Mouse (Mus musculus) common myeloid progenitor, adult 5-6 weeks (primary cell): ENCODE results near the gene Atp4b. TPM values are rescaled to one million over a fixed set of nuclear protein-coding genes. Genes with fewer than 3 reads are reported as not detected.

Experiments
- ATAC-seq: replicated peaks from 2 replicates; pipeline ENCODE4 v1.8.0; 2016; ENCODE audit warnings: low read depth, mild to moderate bottlenecking, moderate TSS enrichment, inconsistent platforms; ENCODE audit not compliant: poor library complexity, severe bottlenecking
- total RNA-seq: library from RNA; stranded (forward); fragments of 200-1000, 187-1606 nt; gene quantifications from 2 replicates; pipeline ENCODE4 v1.2.3, GENCODE M21; 2017

Atp4b gene
- not detected in 2 replicates for total RNA-seq

DNA sequence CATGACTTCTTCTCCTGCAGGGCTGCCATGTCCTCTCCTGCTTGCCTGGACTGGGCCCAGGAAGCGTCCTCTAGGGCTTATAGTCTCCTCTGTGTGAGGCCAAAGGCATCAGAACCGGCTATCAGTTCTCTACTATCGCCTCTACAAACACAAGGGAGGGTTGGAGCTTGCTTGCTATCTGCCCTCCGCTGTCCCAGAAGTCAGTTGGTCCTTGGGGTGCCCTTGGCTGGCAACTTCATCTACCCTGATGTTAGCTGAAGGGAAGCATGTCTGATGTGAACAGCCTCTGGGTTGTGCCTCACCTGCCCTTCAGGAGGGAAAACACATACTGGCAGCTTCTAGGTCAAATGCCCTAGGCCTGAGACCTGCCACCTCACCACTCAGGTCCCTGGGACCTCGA lies at the start of gene Atp4b:
Gene Atp4b, minus strand, starts transcription at position 101 of the 400 bp plus-strand sequence.
- no peak for ATAC-seq

DNA sequence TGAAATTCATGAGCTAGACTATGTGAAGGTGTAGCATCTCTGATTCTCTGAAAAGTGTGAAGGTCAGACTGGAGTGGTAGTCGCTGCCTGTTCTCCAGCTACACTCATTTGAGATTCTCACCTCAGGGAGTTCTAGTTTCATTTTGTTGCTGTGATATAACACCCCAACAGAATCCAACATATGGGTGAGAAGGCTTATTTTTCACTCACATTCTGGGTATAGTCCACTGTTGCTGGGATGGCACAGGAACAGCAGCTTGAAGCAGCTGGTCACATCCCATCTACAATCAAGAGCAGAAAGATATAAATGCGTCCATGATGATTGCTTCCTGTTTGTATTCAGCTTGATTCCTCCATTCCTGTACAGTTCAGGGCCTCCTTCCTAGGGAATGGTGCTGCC lies 45.5 kb upstream of the Atp4b start:
- ATAC-seq: no peak

DNA sequence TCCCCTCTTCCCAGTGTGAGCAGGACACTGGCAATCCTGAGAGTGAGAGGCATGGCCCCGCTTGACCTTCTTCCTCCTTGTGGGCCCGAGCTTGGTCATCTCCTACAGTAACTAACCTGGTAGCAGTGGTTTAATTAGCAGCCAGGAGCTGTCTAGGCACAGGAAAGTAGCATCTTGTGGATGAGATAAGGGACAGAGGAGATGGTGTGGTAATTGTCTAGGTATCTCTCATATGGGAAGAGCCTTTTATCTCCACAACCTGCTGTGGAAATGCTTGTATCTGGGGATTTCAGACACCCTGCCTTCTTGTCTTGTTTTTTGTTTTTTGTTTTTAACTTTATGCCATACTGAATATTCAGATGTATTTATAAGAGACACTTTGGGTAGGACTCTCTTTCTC lies 40.9 kb upstream of the Atp4b start:
- no peak for ATAC-seq

DNA sequence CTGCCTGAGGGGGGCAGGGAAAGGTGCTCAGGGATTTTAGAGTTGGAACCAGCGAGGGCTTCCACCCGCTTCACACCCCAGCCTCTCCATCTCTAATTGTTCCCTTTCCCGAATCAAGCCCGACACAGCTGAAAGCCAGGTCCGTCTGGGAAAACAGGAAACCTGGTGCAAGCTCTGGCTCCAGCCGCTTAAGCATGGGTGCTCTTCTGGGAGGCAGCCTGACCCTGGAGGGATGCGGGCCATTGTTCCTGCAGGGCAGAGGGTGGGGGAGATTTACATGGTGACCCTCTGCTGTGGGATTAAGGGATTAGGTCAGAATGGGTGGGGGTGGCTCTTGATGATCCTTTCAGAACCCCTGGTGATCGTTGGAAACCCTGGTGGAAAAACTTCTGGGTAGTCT lies 39.4 kb upstream of the Atp4b start:
- ATAC-seq: no peak

DNA sequence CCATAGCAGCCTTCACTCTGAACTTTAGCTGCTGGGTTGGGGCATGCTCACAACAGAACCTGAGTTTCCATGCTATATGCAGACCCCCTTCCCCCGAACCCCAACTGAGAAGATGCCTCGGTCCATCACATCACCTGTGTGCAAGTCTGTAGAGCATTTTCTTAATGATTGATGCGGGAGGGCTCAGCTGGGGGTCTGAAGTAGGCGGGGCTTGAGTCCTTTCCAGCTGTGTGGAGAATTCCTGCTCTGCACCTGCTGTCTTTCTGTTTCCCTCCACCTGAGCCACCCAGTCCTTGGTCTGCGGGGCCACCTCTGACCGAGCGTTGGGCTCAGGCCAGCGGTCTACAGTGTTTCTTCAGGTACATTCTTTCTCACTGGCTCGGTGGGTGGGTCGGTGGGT lies 38.3 kb upstream of the Atp4b start, which contains the start of gene Tmem255b:
Gene Tmem255b, plus strand, starts transcription at position 301 of the 400 bp plus-strand sequence.
- ATAC-seq: no peak

DNA sequence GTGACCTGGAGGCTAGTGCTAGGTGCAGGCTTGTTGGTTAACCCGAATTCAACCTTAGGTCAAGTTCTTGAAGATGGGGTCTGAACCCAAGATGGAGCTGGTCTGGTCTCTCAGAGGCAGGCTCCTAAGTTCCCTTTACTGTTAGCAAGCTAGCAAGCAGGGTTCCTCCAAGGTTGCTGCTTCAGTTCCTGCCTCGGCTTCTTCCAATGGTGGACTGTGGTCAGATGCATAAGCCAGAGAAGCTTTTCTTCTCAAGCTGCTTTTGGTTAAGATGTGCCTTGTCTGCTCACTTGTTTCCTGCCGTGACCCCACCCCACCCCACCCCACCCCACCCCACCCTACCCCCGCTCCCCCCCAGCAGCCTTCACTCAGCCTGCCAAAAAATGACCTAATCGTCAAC lies 36.5 kb upstream of the Atp4b start:
- peak; percentile 50 for ATAC-seq

DNA sequence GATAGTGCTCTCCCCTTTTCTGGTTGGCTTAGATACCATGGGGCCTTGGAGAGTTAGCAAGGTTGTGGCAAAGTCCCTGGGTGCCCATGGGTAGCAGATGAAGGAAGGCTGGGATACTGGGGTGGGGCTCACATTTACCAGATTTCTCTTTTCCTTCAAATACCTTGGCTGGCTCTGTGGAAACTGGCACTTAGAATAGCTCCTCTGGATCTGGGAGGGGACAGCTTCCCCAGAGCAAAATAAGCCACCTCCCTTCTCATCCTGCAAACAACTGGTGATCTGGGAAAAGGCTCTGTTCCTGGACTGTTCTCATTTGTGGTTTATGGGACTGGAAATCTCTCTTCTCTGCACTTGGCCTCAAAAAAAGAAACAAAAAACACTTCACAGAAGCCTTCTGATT lies 34.2 kb upstream of the Atp4b start:
- ATAC-seq: no peak

DNA sequence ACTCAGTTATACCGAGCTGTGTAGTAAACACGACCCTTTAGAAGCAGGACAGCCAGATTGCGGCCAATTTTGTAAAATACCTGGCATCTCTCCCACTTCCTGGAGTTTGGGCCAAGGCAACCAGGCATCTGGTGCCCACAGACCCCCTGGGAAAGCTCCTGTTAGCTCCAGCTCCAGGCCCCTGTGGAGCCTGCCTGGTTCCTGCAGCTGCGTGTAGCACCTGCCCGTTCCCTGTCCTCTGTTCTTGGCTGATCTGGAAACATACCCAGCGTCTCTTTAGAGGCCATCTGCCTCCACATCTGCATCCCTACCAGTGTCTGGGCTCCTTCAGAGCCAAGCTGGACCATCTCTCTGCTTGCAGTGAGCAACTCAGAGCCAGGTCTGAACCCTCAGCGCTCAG lies 33.8 kb upstream of the Atp4b start:
- no peak for ATAC-seq

DNA sequence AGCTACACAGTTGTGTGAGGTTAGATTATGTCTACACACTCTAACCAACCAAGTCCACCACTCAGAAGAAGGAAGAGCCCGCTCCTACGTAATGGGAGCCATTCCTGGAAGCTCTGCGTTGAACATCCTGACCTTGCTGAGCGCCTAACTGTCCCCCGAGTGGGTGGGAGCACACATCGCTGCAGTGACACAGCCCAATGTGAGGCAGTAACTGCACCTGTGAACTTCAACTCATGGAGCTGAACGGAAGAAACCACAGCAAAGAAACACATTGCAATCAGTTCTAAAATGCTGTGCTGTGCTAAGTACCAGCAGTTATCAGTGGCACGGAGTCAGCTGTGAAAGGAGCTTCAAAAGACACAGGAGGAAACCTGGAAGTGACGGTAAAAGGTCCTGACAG lies 31.5 kb upstream of the Atp4b start:
- 0 out of 2 replicates have a peak, but pooled peaks have one; percentile 4 for ATAC-seq

DNA sequence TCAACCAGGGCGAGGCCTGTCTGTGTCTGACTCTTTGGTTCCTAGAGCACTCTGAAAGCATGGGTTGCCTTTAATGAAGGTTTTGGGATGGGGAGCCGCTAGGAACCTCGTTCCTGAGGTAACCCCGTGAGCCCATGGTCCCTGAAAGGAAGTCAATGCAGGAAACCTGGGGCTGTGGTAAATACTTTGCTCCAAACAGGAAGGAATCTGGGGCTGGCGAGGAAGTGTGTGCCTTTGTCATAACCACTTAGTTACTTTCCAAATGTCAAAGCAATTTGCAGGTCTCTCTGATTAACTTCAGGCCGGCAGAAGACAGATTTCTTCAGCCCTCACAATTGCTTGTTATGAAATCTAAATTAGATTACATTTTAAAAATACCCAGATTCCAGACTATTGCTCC lies 30.7 kb upstream of the Atp4b start:
- ATAC-seq: no peak

DNA sequence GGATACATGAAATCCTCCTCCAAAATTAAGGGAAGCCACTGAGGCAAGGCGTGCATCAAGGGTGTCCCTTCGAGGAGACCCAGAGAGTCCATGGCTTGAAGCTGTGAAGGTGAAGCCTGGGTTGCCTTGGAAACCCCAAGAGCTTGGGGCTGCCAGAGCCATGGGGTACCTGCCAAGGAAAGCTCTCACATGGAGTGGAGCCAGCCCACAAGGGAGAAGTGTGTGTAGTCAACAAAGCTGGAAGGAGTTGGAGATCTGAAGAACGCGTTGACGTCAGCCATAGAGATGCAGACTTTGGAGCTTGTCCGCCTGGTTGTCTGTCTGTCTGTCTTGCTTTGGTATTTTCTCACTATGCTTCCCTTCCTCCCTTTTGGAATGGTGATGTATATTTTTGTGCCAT lies 24.3 kb upstream of the Atp4b start:
- no peak for ATAC-seq

DNA sequence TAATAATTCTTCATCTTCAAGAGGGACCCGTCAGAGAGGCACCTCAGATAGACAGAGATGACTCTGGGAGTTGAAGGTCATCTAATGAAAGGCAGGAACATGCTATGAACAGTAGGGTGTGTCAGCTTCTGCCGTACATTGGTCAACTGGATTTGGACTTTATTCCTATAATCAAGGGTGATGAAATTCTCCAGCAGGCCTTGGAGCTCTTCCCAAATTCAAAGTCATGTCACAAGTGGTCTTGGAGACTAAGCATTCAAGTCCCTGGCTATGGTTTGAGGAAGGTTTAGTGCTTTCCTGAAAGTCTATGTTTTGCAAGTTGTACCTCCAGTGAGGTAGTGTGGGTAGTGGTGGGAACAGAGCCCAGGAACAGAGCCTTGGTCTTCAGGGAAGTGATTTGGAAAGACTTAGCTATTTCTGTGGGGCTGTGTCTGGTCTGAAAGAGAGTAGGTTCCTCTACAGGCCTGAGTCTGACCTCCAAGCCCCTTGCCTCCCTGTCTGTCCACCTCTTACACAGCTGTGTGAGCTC lies 22.6 kb upstream of the Atp4b start:
- no peak for ATAC-seq

DNA sequence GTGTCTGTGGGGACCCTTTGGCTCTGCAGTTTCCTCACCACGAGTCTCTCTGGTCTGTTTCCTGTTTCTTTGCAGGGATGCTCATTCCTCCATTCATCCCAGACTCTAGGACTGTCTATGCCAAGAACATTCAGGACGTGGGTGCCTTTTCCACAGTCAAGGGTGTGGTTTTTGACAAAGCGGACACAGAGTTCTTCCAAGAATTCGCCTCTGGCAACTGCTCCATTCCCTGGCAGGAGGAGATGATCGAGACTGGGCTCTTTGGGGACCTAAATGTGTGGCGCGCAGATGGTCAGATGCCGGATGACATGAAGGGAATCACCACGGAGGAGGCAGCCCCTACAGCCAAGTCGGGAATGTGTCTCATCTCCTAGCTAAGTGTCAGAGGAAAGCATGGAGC lies 19.3 kb upstream of the Atp4b start:
- no peak for ATAC-seq

DNA sequence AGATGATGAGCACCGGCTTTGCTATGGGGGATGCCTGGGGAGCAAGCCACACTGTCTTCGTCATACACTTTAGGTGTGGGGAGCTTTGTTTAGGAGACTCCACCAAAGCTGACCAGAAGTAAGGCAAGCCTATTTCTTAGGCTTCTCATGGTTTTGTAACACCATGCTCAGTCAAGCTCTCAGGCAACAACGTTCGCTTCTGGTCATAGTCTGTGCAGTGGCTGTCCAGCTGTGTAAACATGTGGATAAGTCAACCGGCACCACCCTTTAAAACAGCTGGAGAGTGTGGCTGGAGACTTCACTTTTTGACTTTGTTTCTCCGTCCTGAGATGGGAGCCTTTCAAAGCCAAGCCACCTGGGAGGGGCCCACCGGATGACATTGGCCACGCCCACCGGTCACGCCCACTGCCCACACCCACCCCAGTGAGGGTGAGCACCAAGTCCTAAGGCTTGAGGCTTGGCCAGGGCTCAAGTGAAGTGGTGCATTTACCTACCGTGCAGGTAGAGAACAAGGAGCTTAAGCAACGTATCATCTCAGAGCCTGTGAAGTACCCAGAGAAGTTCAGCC lies 17.3 kb upstream of the Atp4b start:
- ATAC-seq: no peak

DNA sequence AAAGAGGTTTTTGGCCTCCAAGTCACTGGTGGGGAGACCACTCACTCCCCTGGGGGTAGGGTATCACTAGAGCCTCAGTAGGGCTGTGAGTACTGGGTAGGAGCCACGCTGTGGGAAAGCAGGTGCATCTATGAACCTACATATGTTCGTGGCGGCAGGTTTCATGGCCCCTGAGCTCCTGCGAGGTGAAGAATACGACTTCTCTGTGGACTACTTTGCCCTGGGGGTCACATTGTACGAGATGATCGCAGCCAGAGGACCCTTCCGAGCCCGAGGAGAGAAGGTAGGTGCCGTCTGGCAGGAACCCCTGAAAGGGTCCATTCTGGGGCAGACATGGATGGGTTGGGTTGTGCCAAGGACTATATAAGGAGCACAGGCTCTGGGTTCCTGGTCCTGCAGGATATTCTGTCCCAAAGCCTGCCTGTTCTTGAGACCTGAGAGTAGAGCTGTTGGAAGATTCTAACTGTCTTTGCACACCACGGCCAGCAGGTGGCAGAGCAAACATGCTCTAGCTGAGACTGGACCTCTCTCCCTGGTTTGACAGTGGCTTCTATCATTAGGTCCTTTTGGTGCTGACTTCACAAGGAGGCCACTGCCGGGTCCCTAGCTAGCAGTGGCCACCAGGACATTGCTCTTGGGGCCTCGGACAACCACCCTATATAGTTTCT lies 16.4 kb upstream of the Atp4b start:
- ATAC-seq: peak; percentile 80

DNA sequence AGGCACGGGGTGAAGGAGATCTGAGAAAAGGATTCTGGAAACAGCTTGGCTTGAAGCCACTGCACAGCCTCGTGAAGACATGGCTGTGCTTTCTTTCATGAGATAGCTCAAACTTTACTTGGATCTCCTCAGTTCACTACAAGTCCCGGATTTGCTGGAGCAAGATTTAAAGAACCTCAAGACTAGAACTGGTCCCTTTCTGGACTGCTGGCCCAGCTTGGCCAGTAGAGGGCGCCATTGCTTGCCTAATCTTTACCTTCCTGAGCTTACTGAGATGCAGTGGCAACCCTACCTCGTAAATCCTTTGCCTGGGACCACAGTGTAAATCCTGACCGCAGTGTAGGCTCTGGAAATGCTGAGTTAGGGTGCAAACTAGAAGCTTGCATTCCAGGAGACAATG lies 15.0 kb upstream of the Atp4b start:
- ATAC-seq: peak; percentile 68

DNA sequence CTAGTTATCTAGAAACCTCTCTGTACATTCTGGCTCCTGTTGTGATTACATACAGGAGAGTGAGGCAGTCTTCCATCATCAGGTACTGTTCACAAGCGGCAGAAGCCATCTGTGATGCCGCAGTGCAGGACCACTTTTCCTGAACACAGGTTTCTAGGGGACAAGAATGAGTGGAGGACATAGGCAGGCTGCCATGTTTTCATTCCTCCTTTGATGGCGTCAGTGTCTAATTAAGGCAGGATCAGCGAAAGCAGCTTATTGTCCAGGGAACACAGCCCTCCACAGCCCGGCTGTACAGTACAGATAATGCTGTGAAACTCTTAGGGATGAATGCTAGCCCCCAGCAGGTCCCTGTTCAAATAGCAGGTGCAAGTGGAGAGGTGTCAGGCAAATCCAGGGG lies 9.4 kb upstream of the Atp4b start:
- ATAC-seq: no peak

DNA sequence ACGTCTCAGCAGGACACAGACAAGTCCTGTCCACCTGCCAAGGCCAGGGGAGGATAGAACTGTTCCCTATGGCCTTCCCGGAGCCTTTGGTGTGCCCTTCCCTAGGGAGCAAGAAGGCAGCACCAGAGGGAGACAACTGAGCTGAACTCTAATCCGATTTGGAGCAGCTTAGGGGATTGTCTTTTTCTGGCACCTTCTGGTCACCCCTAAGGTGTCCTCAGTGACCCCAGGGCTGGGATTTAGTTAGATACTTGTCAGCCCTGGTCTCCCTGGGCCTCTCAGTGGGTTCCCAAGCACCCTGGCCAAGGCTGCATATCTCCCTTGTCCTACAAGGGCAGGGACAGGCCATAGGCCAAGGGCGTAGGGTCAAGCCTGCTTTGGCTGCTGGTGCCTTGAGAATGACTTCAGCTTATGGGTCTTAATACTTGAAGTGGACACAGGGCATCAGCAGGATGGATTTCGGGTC lies 8.1 kb upstream of the Atp4b start, which contains the start of gene Grk1:
Gene Grk1, plus strand, starts transcription at position 416 of the 466 bp plus-strand sequence.
- ATAC-seq: no peak

DNA sequence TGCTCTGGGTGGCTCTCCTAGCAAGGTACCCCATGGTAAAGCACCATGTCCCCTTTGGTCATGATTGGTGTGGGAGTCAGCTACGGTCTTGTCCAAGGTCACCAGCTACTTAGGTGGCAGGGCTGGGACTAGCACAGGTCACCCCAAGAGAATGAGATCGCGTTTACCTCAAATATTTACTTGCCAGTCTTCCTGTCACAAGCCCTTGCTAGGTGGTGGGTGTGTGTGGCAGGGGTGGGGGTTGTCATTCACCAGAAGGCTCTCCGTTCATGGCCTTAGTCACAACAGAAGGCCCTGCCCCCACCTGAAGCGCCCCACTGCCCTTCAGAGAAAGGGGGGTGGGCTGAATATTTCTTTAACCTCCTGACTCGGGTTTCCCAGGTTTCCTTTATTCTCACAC lies 6.9 kb upstream of the Atp4b start:
- no peak for ATAC-seq

DNA sequence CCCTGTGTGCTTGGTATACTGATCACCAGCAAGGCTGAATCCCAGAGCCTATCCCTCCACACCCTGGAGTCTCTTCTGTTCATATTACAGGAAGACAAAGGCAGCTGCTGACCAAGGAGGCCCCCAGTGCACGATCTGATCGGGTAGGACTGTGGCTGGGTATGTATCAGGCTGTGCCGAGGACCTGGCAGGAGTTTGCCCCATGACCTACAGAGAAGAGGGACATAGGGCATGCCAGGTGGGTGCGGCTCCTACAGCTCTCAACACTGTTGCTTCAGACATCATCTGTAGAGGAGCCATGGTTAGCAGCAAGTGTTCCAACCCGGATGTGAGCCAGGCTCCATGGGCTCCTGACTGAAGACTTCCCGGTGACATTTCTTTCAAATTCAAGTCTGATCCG lies 2.8 kb downstream of the Atp4b start:
- ATAC-seq: no peak

DNA sequence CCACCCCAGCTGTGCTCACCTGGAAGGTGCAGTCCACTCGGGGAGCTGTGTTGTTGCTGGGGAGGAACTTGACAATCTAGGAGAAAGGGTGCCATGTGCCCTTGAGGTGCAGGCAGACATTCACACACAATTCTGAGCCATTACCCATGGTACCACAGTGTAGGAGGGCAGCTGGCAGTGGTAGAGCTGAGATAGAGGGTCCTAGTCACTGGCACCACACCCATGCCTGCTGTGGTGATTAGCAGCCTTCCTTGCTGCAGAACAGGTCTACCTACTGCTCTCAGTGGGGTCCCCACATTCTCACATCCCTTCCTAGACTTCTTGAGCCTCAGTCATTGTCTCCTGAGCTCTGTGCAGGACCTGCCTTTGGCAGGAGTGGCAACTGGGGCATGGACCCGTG lies 7.9 kb downstream of the Atp4b start:
- ATAC-seq: no peak; the same call in 1 of the 2 replicates

DNA sequence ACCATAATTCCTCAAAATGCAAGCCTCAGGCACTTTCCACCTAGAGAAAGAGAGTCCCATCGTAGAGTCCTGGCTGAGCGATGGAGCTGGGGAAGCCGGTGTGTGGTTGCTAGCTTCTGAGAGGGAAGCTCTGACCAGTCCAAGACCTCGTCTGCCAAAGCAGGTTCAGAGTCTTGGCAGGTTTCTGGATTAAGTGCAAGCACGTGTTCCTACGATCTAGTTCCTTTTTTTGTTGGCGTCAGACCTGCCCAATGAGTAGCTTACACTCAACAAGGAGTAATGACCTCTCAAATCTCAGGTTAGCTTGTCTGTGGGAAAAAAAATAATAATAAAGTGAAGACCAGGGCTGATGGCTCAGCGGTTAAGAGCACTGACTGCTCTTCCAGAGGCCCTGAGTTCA lies 8.9 kb downstream of the Atp4b start:
- peak; percentile 69 for ATAC-seq
